ENCODE assay signal across 9 mouse cellular contexts in genomic region chr7:130574211-130574991, GRCm38 (mm10). TPM values are rescaled to one million over a fixed set of nuclear protein-coding genes. Genes with fewer than 3 reads are reported as not detected.
DNase-seq lines count a peak whose midpoint lies in the region; ATAC-seq lines count a peak whose summit lies in the region.
"Had no signal": no experiment of that assay in that cellular context is flagged by ENCODE, and none has a peak within 500 bp of the region (broad histone marks: within the 10 kb centered on the region; RNA-seq: fewer than 3 reads in every experiment).

No protein-coding gene starts in this region.

- intact Hi-C loops in heart, postnatal 25 days (cut with DNase I), result no loop called here

- 32% methylated on average over 13 of the region's 13 CpGs for WGBS in hindbrain, embryonic 16.5 days
- WGBS in lung, embryonic 16.5 days, result 31% methylated on average over 13 of the region's 13 CpGs

- H3K4me1 ChIP-seq in hindbrain, embryonic 16.5 days (ENCODE audit: control insufficient read depth, insufficient read depth, low read depth, low read length), result peaks cover 2% of the 10 kb centered on the region; the same call in 1 of the 2 replicates
- H3K4me1 ChIP-seq in lung, embryonic 16.5 days (replicated peaks; ENCODE audit: control insufficient read depth, insufficient read depth, low read length), result peaks cover 19% of the 10 kb centered on the region

- peak; percentile 92 for ATAC-seq in hindbrain, embryonic 16.5 days
- peak; percentile 50 for ATAC-seq in lung, embryonic 16.5 days (ENCODE audit: low read depth)
- no peak for ATAC-seq in erythroid progenitor cell, adult 5-6 weeks (replicated peaks; ENCODE audit: low FRiP score, poor library complexity, severe bottlenecking)

- H3K27me3 ChIP-seq in hindbrain, embryonic 16.5 days (replicated peaks; ENCODE audit: control insufficient read depth, insufficient read depth, low read length), result no peaks in the 10 kb centered on the region
- H3K27me3 ChIP-seq in lung, embryonic 16.5 days (ENCODE audit: control insufficient read depth, insufficient read depth, low read depth, low read length), result no peaks in the 10 kb centered on the region
- H3K27me3 ChIP-seq: limb, embryonic 13.5 days had no signal

- H3K4me2 ChIP-seq in hindbrain, embryonic 16.5 days (ENCODE audit: low read length), result peak overlapping the region; percentile 27; the same call in 1 of the 2 replicates
- peak overlapping the region; percentile 0; the same call in 1 of the 2 replicates for H3K4me2 ChIP-seq in lung, embryonic 16.5 days (ENCODE audit: low read depth, low read length)
- H3K4me2 ChIP-seq: limb, embryonic 13.5 days had no signal

- H3K36me3 ChIP-seq in hindbrain, embryonic 16.5 days (ENCODE audit: control insufficient read depth, insufficient read depth, low read length), result no peaks in the 10 kb centered on the region
- H3K36me3 ChIP-seq in lung, embryonic 16.5 days (ENCODE audit: control insufficient read depth, insufficient read depth, low read length), result no peaks in the 10 kb centered on the region
- H3K36me3 ChIP-seq: limb, embryonic 13.5 days had no signal

- H3K4me3 ChIP-seq in hindbrain, embryonic 16.5 days (ENCODE audit: low read length), result no peak overlapping the region
- no peak overlapping the region for H3K4me3 ChIP-seq in lung, embryonic 16.5 days (ENCODE audit: low read length)
- H3K4me3 ChIP-seq: limb, embryonic 13.5 days had no signal

- DNase-seq in heart, adult 11 months, result peak; percentile 92
- DNase-seq in heart, postnatal 25 days (ENCODE audit: low spot score), result no peak
- DNase-seq in ZHBTc4 (ENCODE audit: low read depth, low spot score), result peak; percentile 78
- DNase-seq in urinary bladder, postnatal 4 days (ENCODE audit: low spot score in 2 of 2), result peak; percentile 55 to 69
- DNase-seq in thymus, postnatal 25 days, result no peak

- no peaks in the 10 kb centered on the region for H3K9me3 ChIP-seq in hindbrain, embryonic 16.5 days (ENCODE audit: control insufficient read depth, low read length)
- no peaks in the 10 kb centered on the region for H3K9me3 ChIP-seq in lung, embryonic 16.5 days (ENCODE audit: control insufficient read depth, low read length)
- H3K9me3 ChIP-seq: limb, embryonic 13.5 days had no signal

- no peak overlapping the region for H3K9ac ChIP-seq in hindbrain, embryonic 16.5 days (ENCODE audit: low read depth, low read length)
- H3K9ac ChIP-seq in lung, embryonic 16.5 days (ENCODE audit: low read length), result no peak overlapping the region
- H3K9ac ChIP-seq: limb, embryonic 13.5 days had no signal

- H3K27ac ChIP-seq in hindbrain, embryonic 16.5 days (ENCODE audit: low read depth, low read length), result 0 out of 2 replicates have a peak overlapping the region, but pooled peaks have one; percentile 5
- peak overlapping the region; percentile 47 for H3K27ac ChIP-seq in lung, embryonic 16.5 days (ENCODE audit: low read length)
- H3K27ac ChIP-seq: limb, embryonic 13.5 days had no signal

RNA-seq across cellular contexts. Expression of gene Nsmce4a, which starts 1.5 kb away (rescaled TPM):
- total RNA-seq in heart, postnatal 25 days (2021), result 10 to 100 TPM; 38.5 to 46.1 TPM
- polyA plus RNA-seq in hindbrain, embryonic 16.5 days (2015; fragmentation: Nextera tagmentation; extraction: Ambion mirVana), result 72.9 and 75.7 TPM in 2 replicates
- polyA plus RNA-seq in lung, embryonic 16.5 days (2015; fragmentation: Nextera tagmentation; extraction: Ambion mirVana), result 131 and 141 TPM in 2 replicates
- total RNA-seq in erythroid progenitor cell, adult 5-6 weeks (2015; ENCODE audit: low replicate concordance), result 119 and 159 TPM in 2 replicates
- 110 and 118 TPM in 2 replicates for total RNA-seq in erythroid progenitor cell, adult 5-6 weeks (2017; ENCODE audit: low replicate concordance)

RNA-seq across cellular contexts. Expression of gene Tacc2, which starts 2.8 kb away (rescaled TPM):
- 100 to 1,000 TPM; 364 to 380 TPM for total RNA-seq in heart, postnatal 25 days (2021)
- 49.7 and 57.8 TPM in 2 replicates for polyA plus RNA-seq in hindbrain, embryonic 16.5 days (2015; fragmentation: Nextera tagmentation; extraction: Ambion mirVana)
- polyA plus RNA-seq in lung, embryonic 16.5 days (2015; fragmentation: Nextera tagmentation; extraction: Ambion mirVana), result 21.7 and 24.2 TPM in 2 replicates
- total RNA-seq in erythroid progenitor cell, adult 5-6 weeks (2015; ENCODE audit: low replicate concordance), result 0.72 and 5.0 TPM in 2 replicates
- 0.30 and 0.77 TPM in 2 replicates for total RNA-seq in erythroid progenitor cell, adult 5-6 weeks (2017; ENCODE audit: low replicate concordance)

RNA-seq across cellular contexts. Expression of gene Ate1, which starts 54.2 kb away (rescaled TPM):
- total RNA-seq in heart, postnatal 25 days (2021), result 10 to 100 TPM; 32.2 to 32.3 TPM
- polyA plus RNA-seq in hindbrain, embryonic 16.5 days (2015; fragmentation: Nextera tagmentation; extraction: Ambion mirVana), result 102 and 109 TPM in 2 replicates
- 64.7 and 67.1 TPM in 2 replicates for polyA plus RNA-seq in lung, embryonic 16.5 days (2015; fragmentation: Nextera tagmentation; extraction: Ambion mirVana)
- 14.7 and 16.6 TPM in 2 replicates for total RNA-seq in erythroid progenitor cell, adult 5-6 weeks (2015; ENCODE audit: low replicate concordance)
- 31.7 and 38.2 TPM in 2 replicates for total RNA-seq in erythroid progenitor cell, adult 5-6 weeks (2017; ENCODE audit: low replicate concordance)

Comparison
In these comparisons a context has a peak if more than half of its experiments do, and no peak if none do; other contexts are left out.
1. DNase-seq: peak in heart, adult 11 months (single experiment), ZHBTc4 (single experiment) and urinary bladder, postnatal 4 days (2 of 2); none in heart, postnatal 25 days (single experiment) and thymus, postnatal 25 days (single experiment).
2. RNA of gene Tacc2, which starts 2.8 kb away (total RNA-seq): 364 to 380 TPM in heart, postnatal 25 days; 0.30 to 5.0 TPM in erythroid progenitor cell, adult 5-6 weeks; every median in the first group is over 10 times any median in the second.